Comparison of ENCODE assay signal across 9 mouse cellular contexts in genomic region chr7:98177071-98177485, GRCm38 (mm10). TPM values are rescaled to one million over a fixed set of nuclear protein-coding genes. Genes with fewer than 3 reads are reported as not detected.
DNase-seq lines count a peak whose midpoint lies in the region; ATAC-seq and TF ChIP-seq lines count a peak whose summit lies in the region.
"Had no signal": no experiment of that assay in that cellular context is flagged by ENCODE, and none has a peak within 500 bp of the region (broad histone marks: within the 10 kb centered on the region; RNA-seq: fewer than 3 reads in every experiment).

No protein-coding gene starts in this region.

- no peaks in the 10 kb centered on the region for H3K27me3 ChIP-seq in kidney, postnatal 0 days (ENCODE audit: insufficient read depth, low read length)
- no peaks in the 10 kb centered on the region for H3K27me3 ChIP-seq in intestine, embryonic 16.5 days (replicated peaks; ENCODE audit: control insufficient read depth, insufficient read depth, low read length)
- no peaks in the 10 kb centered on the region for H3K27me3 ChIP-seq in neural tube, embryonic 14.5 days (ENCODE audit: control insufficient read depth, insufficient read depth, low read length)
- H3K27me3 ChIP-seq: Patski had no signal

- no peak for TF ChIP-seq CTCF in kidney, postnatal 0 days (IDR thresholded peaks at IDR 0.05; ENCODE audit: low read depth)

- H3K4me1 ChIP-seq in kidney, postnatal 0 days (replicated peaks; ENCODE audit: insufficient read depth, low read length): peaks cover 15% of the 10 kb centered on the region; the same call in 1 of the 2 replicates
- peaks cover 33% of the 10 kb centered on the region for H3K4me1 ChIP-seq in intestine, embryonic 16.5 days (ENCODE audit: control insufficient read depth, insufficient read depth, low read length)
- H3K4me1 ChIP-seq in neural tube, embryonic 14.5 days (ENCODE audit: control insufficient read depth, insufficient read depth, low read length): peaks cover 6% of the 10 kb centered on the region; the same call in 1 of the 2 replicates

- H3K36me3 ChIP-seq in kidney, postnatal 0 days (ENCODE audit: insufficient read depth, low read length): no peaks in the 10 kb centered on the region
- H3K36me3 ChIP-seq in intestine, embryonic 16.5 days (ENCODE audit: control insufficient read depth, insufficient read depth, low read length): no peaks in the 10 kb centered on the region
- no peaks in the 10 kb centered on the region for H3K36me3 ChIP-seq in neural tube, embryonic 14.5 days (ENCODE audit: control insufficient read depth, insufficient read depth, low read length)

- H3K9ac ChIP-seq in kidney, postnatal 0 days (ENCODE audit: low read depth, low read length): peak overlapping the region; percentile 72; the same call in 1 of the 2 replicates
- H3K9ac ChIP-seq in intestine, embryonic 16.5 days (ENCODE audit: low read depth, low read length): peak overlapping the region; percentile 83
- H3K9ac ChIP-seq in neural tube, embryonic 14.5 days (replicated peaks; ENCODE audit: low read depth, low read length): peak overlapping the region; percentile 68; the same call in 1 of the 2 replicates

- peak overlapping the region; percentile 85 for H3K4me3 ChIP-seq in kidney, postnatal 0 days (replicated peaks; ENCODE audit: low read depth, low read length)
- H3K4me3 ChIP-seq in intestine, embryonic 16.5 days (ENCODE audit: low read length): peak overlapping the region; percentile 95
- H3K4me3 ChIP-seq in neural tube, embryonic 14.5 days (ENCODE audit: low read depth, low read length): peak overlapping the region; percentile 86

- ATAC-seq in kidney, postnatal 0 days (replicated peaks; ENCODE audit: low FRiP score, low read depth): no peak
- peak; percentile 0; the same call in 1 of the 2 replicates for ATAC-seq in erythroblast, adult 5-6 weeks (replicated peaks; ENCODE audit: low FRiP score, poor library complexity, severe bottlenecking)
- no peak for ATAC-seq in intestine, embryonic 16.5 days
- ATAC-seq in neural tube, embryonic 14.5 days (ENCODE audit: low read depth): peak; percentile 10; the same call in 1 of the 2 replicates
- ATAC-seq in megakaryocyte-erythroid progenitor cell, adult 5-6 weeks (replicated peaks; ENCODE audit: low FRiP score, low TSS enrichment, poor library complexity, severe bottlenecking): no peak

- H3K27ac ChIP-seq in kidney, postnatal 0 days: 0 out of 2 replicates have a peak overlapping the region, but pooled peaks have one; percentile 11
- H3K27ac ChIP-seq in intestine, embryonic 16.5 days (ENCODE audit: low read length): peak overlapping the region; percentile 70; the same call in 1 of the 2 replicates
- H3K27ac ChIP-seq in neural tube, embryonic 14.5 days (ENCODE audit: low read depth, low read length): no peak overlapping the region

- no peak for DNase-seq in kidney, postnatal 0 days (ENCODE audit: low spot score)
- no peak for DNase-seq in kidney, adult 8-10 months
- no peak for DNase-seq in adrenal gland, postnatal 25 days
- DNase-seq in right cerebral cortex, postnatal 14 days: no peak

- peak overlapping the region; percentile 91 for H3K4me2 ChIP-seq in kidney, postnatal 0 days (ENCODE audit: low read length)
- peak overlapping the region; percentile 83 for H3K4me2 ChIP-seq in intestine, embryonic 16.5 days (ENCODE audit: low read depth, low read length)
- peak overlapping the region; percentile 52 for H3K4me2 ChIP-seq in neural tube, embryonic 14.5 days (ENCODE audit: low read depth, low read length)

- no peaks in the 10 kb centered on the region for H3K9me3 ChIP-seq in kidney, postnatal 0 days (replicated peaks; ENCODE audit: low read length)
- H3K9me3 ChIP-seq in intestine, embryonic 16.5 days (ENCODE audit: control insufficient read depth, low read length): no peaks in the 10 kb centered on the region
- no peaks in the 10 kb centered on the region for H3K9me3 ChIP-seq in neural tube, embryonic 14.5 days (ENCODE audit: control insufficient read depth, low read length)

- 35% methylated on average over 2 of the region's 2 CpGs for WGBS in kidney, postnatal 0 days
- 42% methylated on average over 2 of the region's 2 CpGs for WGBS in intestine, embryonic 16.5 days
- WGBS in neural tube, embryonic 14.5 days: 58% methylated on average over 2 of the region's 2 CpGs

RNA-seq across cellular contexts. Expression of gene Capn5, which starts 1.0 kb away (rescaled TPM):
- polyA plus RNA-seq in kidney, postnatal 0 days (2015; fragmentation: Nextera tagmentation; extraction: Ambion mirVana): 12.9 and 13.0 TPM in 2 replicates
- total RNA-seq in erythroblast, adult 5-6 weeks (2015; ENCODE audit: low replicate concordance): 18.0 and 21.7 TPM in 2 replicates
- total RNA-seq in erythroblast, adult 5-6 weeks (2017; ENCODE audit: low replicate concordance): 20.1 and 31.3 TPM in 2 replicates
- 10.2 and 10.9 TPM in 2 replicates for polyA plus RNA-seq in intestine, embryonic 16.5 days (2015; fragmentation: Nextera tagmentation; extraction: Ambion mirVana)
- polyA plus RNA-seq in neural tube, embryonic 14.5 days (2014; fragmentation: Nextera tagmentation; extraction: Ambion mirVana): 13.7 and 17.0 TPM in 2 replicates
- total RNA-seq in megakaryocyte-erythroid progenitor cell, adult 5-6 weeks (2014; fragmentation: Nextera tagmentation): 7.5 and 8.3 TPM in 2 replicates
- 5.6 and 5.9 TPM in 2 replicates for total RNA-seq in megakaryocyte-erythroid progenitor cell, adult 5-6 weeks (2017)
- 4.0 and 9.5 TPM in 2 replicates for total RNA-seq in adrenal gland, postnatal 25 days (2021)

RNA-seq across cellular contexts. Expression of gene B3gnt6, which starts 22.2 kb away (rescaled TPM):
- 0.13 and 0.20 TPM in 2 replicates for polyA plus RNA-seq in kidney, postnatal 0 days (2015; fragmentation: Nextera tagmentation; extraction: Ambion mirVana)
- not detected in 2 replicates for total RNA-seq in erythroblast, adult 5-6 weeks (2015; ENCODE audit: low replicate concordance)
- total RNA-seq in erythroblast, adult 5-6 weeks (2017; ENCODE audit: low replicate concordance): not detected in 2 replicates
- 0.15 TPM in 1 of 2 replicates, not detected in the other for polyA plus RNA-seq in intestine, embryonic 16.5 days (2015; fragmentation: Nextera tagmentation; extraction: Ambion mirVana)
- 0.40 and 0.63 TPM in 2 replicates for polyA plus RNA-seq in neural tube, embryonic 14.5 days (2014; fragmentation: Nextera tagmentation; extraction: Ambion mirVana)
- not detected in 2 replicates for total RNA-seq in megakaryocyte-erythroid progenitor cell, adult 5-6 weeks (2014; fragmentation: Nextera tagmentation)
- not detected in 2 replicates for total RNA-seq in megakaryocyte-erythroid progenitor cell, adult 5-6 weeks (2017)
- 5.6 and 12.4 TPM in 2 replicates for total RNA-seq in adrenal gland, postnatal 25 days (2021)

RNA-seq across cellular contexts. Expression of gene Omp, which starts 31.8 kb away (rescaled TPM):
- 0.38 and 0.50 TPM in 2 replicates for polyA plus RNA-seq in kidney, postnatal 0 days (2015; fragmentation: Nextera tagmentation; extraction: Ambion mirVana)
- total RNA-seq in erythroblast, adult 5-6 weeks (2015; ENCODE audit: low replicate concordance): 4.8 and 5.0 TPM in 2 replicates
- total RNA-seq in erythroblast, adult 5-6 weeks (2017; ENCODE audit: low replicate concordance): 11.2 and 20.9 TPM in 2 replicates
- 0.37 TPM in 2 replicates for polyA plus RNA-seq in intestine, embryonic 16.5 days (2015; fragmentation: Nextera tagmentation; extraction: Ambion mirVana)
- polyA plus RNA-seq in neural tube, embryonic 14.5 days (2014; fragmentation: Nextera tagmentation; extraction: Ambion mirVana): 0.32 and 0.40 TPM in 2 replicates
- total RNA-seq in megakaryocyte-erythroid progenitor cell, adult 5-6 weeks (2014; fragmentation: Nextera tagmentation): 0.63 and 0.82 TPM in 2 replicates
- total RNA-seq in megakaryocyte-erythroid progenitor cell, adult 5-6 weeks (2017): not detected in 2 replicates
- 5.2 and 5.4 TPM in 2 replicates for total RNA-seq in adrenal gland, postnatal 25 days (2021)

RNA-seq across cellular contexts. Expression of gene Myo7a, which starts 57.8 kb away (rescaled TPM):
- 7.6 and 8.7 TPM in 2 replicates for polyA plus RNA-seq in kidney, postnatal 0 days (2015; fragmentation: Nextera tagmentation; extraction: Ambion mirVana)
- total RNA-seq in erythroblast, adult 5-6 weeks (2015; ENCODE audit: low replicate concordance): 4.4 and 12.7 TPM in 2 replicates
- total RNA-seq in erythroblast, adult 5-6 weeks (2017; ENCODE audit: low replicate concordance): 2.8 and 7.0 TPM in 2 replicates
- polyA plus RNA-seq in intestine, embryonic 16.5 days (2015; fragmentation: Nextera tagmentation; extraction: Ambion mirVana): 24.0 and 35.6 TPM in 2 replicates
- polyA plus RNA-seq in neural tube, embryonic 14.5 days (2014; fragmentation: Nextera tagmentation; extraction: Ambion mirVana): 22.1 and 24.2 TPM in 2 replicates
- 2.3 and 6.1 TPM in 2 replicates for total RNA-seq in megakaryocyte-erythroid progenitor cell, adult 5-6 weeks (2014; fragmentation: Nextera tagmentation)
- total RNA-seq in megakaryocyte-erythroid progenitor cell, adult 5-6 weeks (2017): 1.9 and 10.8 TPM in 2 replicates
- total RNA-seq in adrenal gland, postnatal 25 days (2021): 91.2 and 206 TPM in 2 replicates

Comparison
In these comparisons a context has a peak if more than half of its experiments do, and no peak if none do; other contexts are left out.
1. ATAC-seq: peak in erythroblast, adult 5-6 weeks (single experiment) and neural tube, embryonic 14.5 days (single experiment); none in kidney, postnatal 0 days (single experiment), intestine, embryonic 16.5 days (single experiment) and megakaryocyte-erythroid progenitor cell, adult 5-6 weeks (single experiment).
2. Peak in every context shown above with its lines, with median percentiles within 50 percentile points of each other: H3K4me2 ChIP-seq, H3K4me3 ChIP-seq and H3K9ac ChIP-seq.